Mouse (Mus musculus) layer of hippocampus, postnatal 10 days (tissue): ENCODE measurements at regions not wholly inside any gene's neighbourhood (a gene's known extent, or its start where the extent isn't known, plus 50 kb on each side); places are given as distances from the start of the nearest gene placed in this dataset.
"Not testable (repeated sequence)": the region's sequence is repeated elsewhere in the genome, so short reads cannot be mapped to it uniquely, and the experiment has no call there.

Experiments used
- DNase-seq, 2 experiments: peaks; one replicate each; pipeline ENCODE4 v3.0.0; 2021; ENCODE audit warnings: low spot score in 2 of 2

GRCm38 (mm10) chr1:145910637-145911369 is 583.8 kb upstream of the Brinp3 start:
- DNase-seq: no peak

GRCm38 (mm10) chr1:145935798-145936197 is 558.8 kb upstream of the Brinp3 start:
- DNase-seq: no peak

GRCm38 (mm10) chr1:145957762-145958161 is 536.8 kb upstream of the Brinp3 start:
- not testable (repeated sequence) for DNase-seq

- no peak for DNase-seq
These were observed 532.3 kb upstream of the Brinp3 start for GRCm38 (mm10) chr1:145962303-145962702.

GRCm38 (mm10) chr1:145968026-145968425 is 526.5 kb upstream of the Brinp3 start:
- DNase-seq: no peak

- DNase-seq: no peak
These were observed 522.1 kb upstream of the Brinp3 start for GRCm38 (mm10) chr1:145972416-145972815.

- no peak for DNase-seq
These were observed 492.6 kb upstream of the Brinp3 start for GRCm38 (mm10) chr1:146002010-146002409.

- no peak for DNase-seq
These were observed 479.5 kb upstream of the Brinp3 start for GRCm38 (mm10) chr1:146015075-146015474.

GRCm38 (mm10) chr1:146026660-146027059 is 467.9 kb upstream of the Brinp3 start:
- no peak for DNase-seq

- peak in 1 of 2 experiments; percentile 14 for DNase-seq
These were observed 466.9 kb upstream of the Brinp3 start for GRCm38 (mm10) chr1:146027650-146028049.

- not testable (repeated sequence) for DNase-seq
These were observed 462.2 kb upstream of the Brinp3 start for GRCm38 (mm10) chr1:146032396-146032795.

- not testable (repeated sequence) for DNase-seq
These were observed 461.6 kb upstream of the Brinp3 start for GRCm38 (mm10) chr1:146032926-146033325.

GRCm38 (mm10) chr1:146052504-146052903 is 442.1 kb upstream of the Brinp3 start:
- no peak for DNase-seq
